In the genomic region with DNA sequence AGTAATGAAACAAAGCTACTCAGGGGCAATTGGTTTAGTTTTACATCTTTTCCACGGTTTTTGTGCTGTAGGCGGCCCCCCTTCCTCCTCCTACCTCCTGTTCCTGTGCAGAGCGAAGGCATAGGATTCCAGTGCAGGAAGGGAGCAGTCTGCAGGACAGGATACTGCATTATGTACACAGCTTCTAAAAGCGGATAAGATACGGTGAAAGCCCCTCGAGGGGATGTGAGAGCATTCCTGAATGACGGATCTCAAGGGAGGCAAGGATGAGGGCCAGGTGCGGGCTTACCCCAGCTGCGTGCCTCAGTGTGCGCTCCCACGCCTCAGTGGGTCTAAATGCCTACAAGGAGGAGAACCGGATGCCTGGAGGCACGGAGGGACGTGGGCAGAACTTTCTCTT, we compare ENCODE assay signal across 15 mouse cellular contexts. TPM values are rescaled to one million over a fixed set of nuclear protein-coding genes. Genes with fewer than 3 reads are reported as not detected.
DNase-seq lines count a peak whose midpoint lies in the region; ATAC-seq and TF ChIP-seq lines count a peak whose summit lies in the region.
"Had no signal": no experiment of that assay in that cellular context is flagged by ENCODE, and none has a peak within 500 bp of the region (broad histone marks: within the 10 kb centered on the region; RNA-seq: fewer than 3 reads in every experiment).

No protein-coding gene starts in this region.

- no peaks in the 10 kb centered on the region for H3K27me3 ChIP-seq in heart, embryonic 14.5 days (ENCODE audit: control insufficient read depth, insufficient read depth, low read length)
- H3K27me3 ChIP-seq in heart, adult 2 months (ENCODE audit: control insufficient read depth, insufficient read depth, low read length), result no peaks in the 10 kb centered on the region
- no peaks in the 10 kb centered on the region for H3K27me3 ChIP-seq in lung, embryonic 16.5 days (ENCODE audit: control insufficient read depth, insufficient read depth, low read depth, low read length)
- no peaks in the 10 kb centered on the region for H3K27me3 ChIP-seq in embryonic facial prominence, embryonic 13.5 days
- no peaks in the 10 kb centered on the region for H3K27me3 ChIP-seq in midbrain, embryonic 15.5 days (replicated peaks)
- H3K27me3 ChIP-seq: forebrain, embryonic 13.5 days; liver, embryonic 15.5 days had no signal

- no peak for TF ChIP-seq CTCF in heart, adult 2 months (IDR thresholded peaks at IDR 0.05)
- TF ChIP-seq CTCF in lung, adult 2 months (IDR thresholded peaks at IDR 0.05; ENCODE audit: insufficient read depth, low read length), result no peak
- no peak for TF ChIP-seq CTCF in layer of hippocampus, adult 2 months (conservative IDR thresholded peaks at IDR 0.05)

- no peak for ATAC-seq in heart, embryonic 14.5 days (ENCODE audit: insufficient number of reproducible peaks, insufficient read depth, low FRiP score, low read depth)
- peak; percentile 62 for ATAC-seq in lung, embryonic 16.5 days (ENCODE audit: low read depth)
- no peak for ATAC-seq in embryonic facial prominence, embryonic 13.5 days (ENCODE audit: insufficient number of reproducible peaks, insufficient read depth, low FRiP score, low TSS enrichment, low read depth)
- no peak for ATAC-seq in midbrain, embryonic 15.5 days (replicated peaks)
- ATAC-seq: forebrain, embryonic 13.5 days; Patski had no signal

- H3K79me2 ChIP-seq in heart, adult 2 months (replicated peaks; ENCODE audit: control insufficient read depth, insufficient read depth, low read length), result no peaks in the 10 kb centered on the region

- no peaks in the 10 kb centered on the region for H3K36me3 ChIP-seq in heart, embryonic 14.5 days (ENCODE audit: control insufficient read depth, insufficient read depth, low read length)
- no peaks in the 10 kb centered on the region for H3K36me3 ChIP-seq in heart, adult 2 months (ENCODE audit: control insufficient read depth, insufficient read depth, low read length)
- H3K36me3 ChIP-seq in lung, embryonic 16.5 days (ENCODE audit: control insufficient read depth, insufficient read depth, low read length), result no peaks in the 10 kb centered on the region
- no peaks in the 10 kb centered on the region for H3K36me3 ChIP-seq in embryonic facial prominence, embryonic 13.5 days
- no peaks in the 10 kb centered on the region for H3K36me3 ChIP-seq in midbrain, embryonic 15.5 days (replicated peaks)
- H3K36me3 ChIP-seq: liver, embryonic 15.5 days had no signal

- DNase-seq in heart, adult 2 months, result no peak
- DNase-seq in lung, adult 2 months, result no peak
- no peak for DNase-seq in layer of hippocampus, adult 2 months (ENCODE audit: low spot score in 2 of 2)
- no peak for DNase-seq in adrenal gland, postnatal 25 days
- DNase-seq: cerebellum, postnatal 14 days had no signal

- TF ChIP-seq POLR2A in heart, adult 2 months (IDR thresholded peaks at IDR 0.05; ENCODE audit: insufficient read depth, low read depth, low read length), result no peak
- no peak for TF ChIP-seq POLR2A in lung, adult 2 months (IDR thresholded peaks at IDR 0.05; ENCODE audit: borderline replicate concordance, extremely low read depth, low read depth, low read length)

- intact Hi-C loops in heart, adult 2 months (cut with DNase I), result no loop called here

- 23% methylated on average over 14 of the region's 14 CpGs for whole genome bisulfite sequencing in heart, embryonic 14.5 days
- WGBS in heart, adult 2 months, result 18% methylated on average over 14 of the region's 14 CpGs
- 6% methylated on average over 14 of the region's 14 CpGs for WGBS in lung, embryonic 16.5 days
- WGBS in lung, adult 2 months, result 18% methylated on average over 14 of the region's 14 CpGs
- WGBS in embryonic facial prominence, embryonic 13.5 days, result 5% methylated on average over 14 of the region's 14 CpGs
- WGBS in midbrain, embryonic 15.5 days, result 18% methylated on average over 14 of the region's 14 CpGs

- no peaks in the 10 kb centered on the region for H3K9me3 ChIP-seq in heart, embryonic 14.5 days (ENCODE audit: control insufficient read depth, low read length)
- no peaks in the 10 kb centered on the region for H3K9me3 ChIP-seq in lung, embryonic 16.5 days (ENCODE audit: control insufficient read depth, low read length)
- no peaks in the 10 kb centered on the region for H3K9me3 ChIP-seq in embryonic facial prominence, embryonic 13.5 days
- H3K9me3 ChIP-seq in midbrain, embryonic 15.5 days, result no peaks in the 10 kb centered on the region
- H3K9me3 ChIP-seq: forebrain, embryonic 13.5 days; liver, embryonic 15.5 days had no signal

- peak overlapping the region; percentile 53 for H3K4me2 ChIP-seq in heart, embryonic 14.5 days (ENCODE audit: low read length)
- H3K4me2 ChIP-seq in lung, embryonic 16.5 days (ENCODE audit: low read depth, low read length), result peak overlapping the region; percentile 52
- H3K4me2 ChIP-seq in embryonic facial prominence, embryonic 13.5 days, result peak overlapping the region; percentile 53
- H3K4me2 ChIP-seq in midbrain, embryonic 15.5 days, result 0 out of 2 replicates have a peak overlapping the region, but pooled peaks have one; percentile 17
- H3K4me2 ChIP-seq: forebrain, embryonic 13.5 days; liver, embryonic 15.5 days had no signal

- H3K4me3 ChIP-seq in heart, embryonic 14.5 days (ENCODE audit: control insufficient read depth in 1 of 2, insufficient read depth in 1 of 2, low read depth in 1 of 2, low read length in 2 of 2), result no peak overlapping the region
- H3K4me3 ChIP-seq in heart, adult 2 months, result no peak overlapping the region
- peak overlapping the region; percentile 23 for H3K4me3 ChIP-seq in lung, embryonic 16.5 days (ENCODE audit: low read length)
- no peak overlapping the region for H3K4me3 ChIP-seq in lung, adult 2 months (replicated peaks; ENCODE audit: extremely low read depth, low read depth, low read length)
- peak overlapping the region; percentile 21; the same call in 1 of the 2 replicates for H3K4me3 ChIP-seq in embryonic facial prominence, embryonic 13.5 days
- H3K4me3 ChIP-seq in midbrain, embryonic 15.5 days, result no peak overlapping the region
- no peak overlapping the region for H3K4me3 ChIP-seq in layer of hippocampus, adult 2 months
- H3K4me3 ChIP-seq: forebrain, embryonic 13.5 days; liver, embryonic 15.5 days; myocyte had no signal

- TF ChIP-seq EP300 in heart, adult 2 months (IDR thresholded peaks at IDR 0.05; ENCODE audit: insufficient read depth, low read depth, low read length), result no peak

- peak overlapping the region in 1 of 2 experiments; percentile 28; a peak in 1 of 4 replicates for H3K27ac ChIP-seq in heart, embryonic 14.5 days (replicated peaks in 1 of 2; ENCODE audit: control insufficient read depth in 1 of 2, insufficient read depth in 1 of 2, low read depth in 2 of 2, low read length in 2 of 2)
- H3K27ac ChIP-seq in heart, adult 2 months, result no peak overlapping the region
- H3K27ac ChIP-seq in lung, embryonic 16.5 days (ENCODE audit: low read length), result no peak overlapping the region
- H3K27ac ChIP-seq in embryonic facial prominence, embryonic 13.5 days, result no peak overlapping the region
- no peak overlapping the region for H3K27ac ChIP-seq in midbrain, embryonic 15.5 days
- H3K27ac ChIP-seq in layer of hippocampus, adult 2 months, result no peak overlapping the region
- H3K27ac ChIP-seq: forebrain, embryonic 13.5 days; liver, embryonic 15.5 days had no signal

- peaks cover 0 to 6% of the 10 kb centered on the region in 2 experiments; a peak in 3 of 4 replicates for H3K4me1 ChIP-seq in heart, embryonic 14.5 days (ENCODE audit: control insufficient read depth in 2 of 2, insufficient read depth in 2 of 2, low read length in 2 of 2)
- H3K4me1 ChIP-seq in heart, adult 2 months (ENCODE audit: control insufficient read depth, insufficient read depth, low read length), result no peaks in the 10 kb centered on the region
- peaks cover 4% of the 10 kb centered on the region; the same call in 1 of the 2 replicates for H3K4me1 ChIP-seq in lung, embryonic 16.5 days (replicated peaks; ENCODE audit: control insufficient read depth, insufficient read depth, low read length)
- H3K4me1 ChIP-seq in lung, adult 2 months (ENCODE audit: control insufficient read depth, insufficient read depth, low read length), result no peaks in the 10 kb centered on the region
- H3K4me1 ChIP-seq in embryonic facial prominence, embryonic 13.5 days, result peaks cover 5% of the 10 kb centered on the region
- 0 out of 2 replicates have a peak, but pooled peaks cover 2% of the 10 kb centered on the region for H3K4me1 ChIP-seq in midbrain, embryonic 15.5 days
- H3K4me1 ChIP-seq: forebrain, embryonic 13.5 days; liver, embryonic 15.5 days had no signal

- H3K9ac ChIP-seq in heart, embryonic 14.5 days (ENCODE audit: low read length), result no peak overlapping the region
- H3K9ac ChIP-seq in heart, adult 2 months (ENCODE audit: low read depth, low read length), result no peak overlapping the region
- peak overlapping the region; percentile 39 for H3K9ac ChIP-seq in lung, embryonic 16.5 days (ENCODE audit: low read length)
- H3K9ac ChIP-seq in embryonic facial prominence, embryonic 13.5 days, result peak overlapping the region; percentile 51; the same call in 1 of the 2 replicates
- no peak overlapping the region for H3K9ac ChIP-seq in midbrain, embryonic 15.5 days
- H3K9ac ChIP-seq: forebrain, embryonic 13.5 days; liver, embryonic 15.5 days had no signal

RNA-seq across cellular contexts. Expression of gene Sptssb, which starts 53.1 kb away (rescaled TPM):
- polyA plus RNA-seq in heart, embryonic 14.5 days (2014; fragmentation: Nextera tagmentation; extraction: Ambion mirVana), result 0.15 TPM in 1 of 2 replicates, not detected in the other
- not detected for total RNA-seq in heart, adult 2 months (2021)
- 0.41 TPM in 1 of 2 replicates, not detected in the other for polyA plus RNA-seq in heart, adult 2 months (2012; rRNA removed)
- 5.1 and 6.6 TPM in 2 replicates for polyA plus RNA-seq in lung, embryonic 16.5 days (2015; fragmentation: Nextera tagmentation; extraction: Ambion mirVana)
- polyA plus RNA-seq in lung, adult 2 months (2012; rRNA removed), result 1.4 and 40.5 TPM in 2 replicates
- 0.63 and 0.66 TPM in 2 replicates for polyA plus RNA-seq in embryonic facial prominence, embryonic 13.5 days (2015; fragmentation: Nextera tagmentation; extraction: Ambion mirVana)
- polyA plus RNA-seq in midbrain, embryonic 15.5 days (2015; fragmentation: Nextera tagmentation; extraction: Ambion mirVana), result 0.45 and 0.59 TPM in 2 replicates
- total RNA-seq in layer of hippocampus, adult 2 months (2021), result 1 to 10 TPM; 2.1 TPM
- total RNA-seq in adrenal gland, postnatal 25 days (2021), result not detected in 2 replicates
- total RNA-seq: adrenal gland, postnatal 4 days; hematopoietic stem cell, adult 5-6 weeks had no signal
- polyA plus RNA-seq: forebrain, embryonic 13.5 days; myocyte had no signal

Comparison
In these comparisons a context has a peak if more than half of its experiments do, and no peak if none do; other contexts are left out.
1. H3K4me3 ChIP-seq: peak in lung, embryonic 16.5 days (single experiment) and embryonic facial prominence, embryonic 13.5 days (single experiment); none in heart, embryonic 14.5 days (0 of 2), heart, adult 2 months (single experiment), lung, adult 2 months (single experiment), midbrain, embryonic 15.5 days (single experiment) and layer of hippocampus, adult 2 months (single experiment).
2. H3K9ac ChIP-seq: peak in lung, embryonic 16.5 days (single experiment) and embryonic facial prominence, embryonic 13.5 days (single experiment); none in heart, embryonic 14.5 days (single experiment), heart, adult 2 months (single experiment) and midbrain, embryonic 15.5 days (single experiment).
3. Peak in every context shown above with its lines, with median percentiles within 50 percentile points of each other: H3K4me2 ChIP-seq.